Mouse (Mus musculus): ENCODE measurements around the gene 4930579F01Rik.

DNA sequence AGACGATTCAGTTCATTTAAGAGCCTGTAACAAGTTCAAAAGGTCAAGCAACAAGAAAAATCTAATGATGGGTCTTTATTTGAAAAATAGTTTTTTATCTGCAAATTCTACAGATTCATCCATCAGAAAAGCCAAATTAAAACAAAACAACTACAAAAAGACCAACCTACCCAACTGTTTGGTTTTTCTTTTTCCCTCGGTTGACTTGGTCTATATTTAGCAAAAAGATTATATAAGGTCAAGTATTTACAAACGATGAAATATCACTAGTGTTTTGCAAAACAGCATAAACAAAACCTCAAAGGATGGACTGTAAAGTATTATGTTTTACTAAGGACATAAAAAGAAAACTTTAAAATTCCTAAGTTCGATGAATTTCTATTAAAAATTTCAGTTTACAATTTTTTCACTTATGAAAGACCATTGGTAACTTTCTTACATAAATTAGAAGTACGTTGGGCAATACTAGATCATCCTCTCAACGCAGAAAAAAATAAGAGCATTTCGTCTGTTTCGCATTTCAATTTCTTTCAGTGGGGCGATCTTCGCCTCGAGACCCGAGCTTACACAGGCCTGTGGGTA lies 50.8 kb downstream of the 4930579F01Rik start:
- TF ChIP-seq CTCF (IDR thresholded peaks at IDR 0.05) (no peak), EP300 (IDR thresholded peaks at IDR 0.05) (no peak; the same call in 1 of the 2 replicates)

All from lung, postnatal 0 days (tissue).